Mouse (Mus musculus): Measurements from ENCODE around the gene Rusc2. TPM values are rescaled to one million over a fixed set of nuclear protein-coding genes. Genes with fewer than 3 reads are reported as not detected.
A peak's percentile ranks its signal among the peaks of the same experiment; 100 is the strongest.

Rusc2 gene
- polyA plus RNA-seq (2016; fragmentation: Nextera tagmentation; extraction: Ambion mirVana), result 8.0 and 14.3 TPM in 2 replicates

- Histone ChIP-seq H3K4me2 (peak within 1 kb of the TSS; percentile 85), H3K9me3 (no peaks in the 10 kb centered on the region), H3K27ac (no peak within 1 kb of the TSS), H3K36me3 (no peaks in the 10 kb centered on the region), H3K9ac (replicated peaks) (peak within 1 kb of the TSS; percentile 75), H3K4me3 (replicated peaks) (peak within 1 kb of the TSS; percentile 67), H3K4me1 (replicated peaks) (peaks cover 10% of the 10 kb centered on the region), H3K27me3 (peaks cover 27% of the 10 kb centered on the region)
- 1% methylated on average over 53 of the region's 63 CpGs for WGBS
- ATAC-seq (ENCODE audit: insufficient number of reproducible peaks, insufficient read depth, low FRiP score, low TSS enrichment, low read depth), result peak; percentile 85
Measured at GRCm38 (mm10) chr4:43381408-43382154, at the start of gene Rusc2. Rusc2 (plus strand) TSS chr4:43381979.

GRCm38 (mm10) chr4:43334771-43335170, 47.0 kb upstream of the Rusc2 start:
- no peaks in the 10 kb centered on the region for H3K36me3 ChIP-seq
- H3K4me3 ChIP-seq (replicated peaks), result no peak overlapping the region
- H3K27me3 ChIP-seq, result no peaks in the 10 kb centered on the region
- WGBS, result 68% methylated on average over 2 of the region's 2 CpGs
- H3K4me2 ChIP-seq, result no peak overlapping the region
- H3K9me3 ChIP-seq, result peaks cover 11% of the 10 kb centered on the region
- no peaks in the 10 kb centered on the region for H3K4me1 ChIP-seq (replicated peaks)
- no peak for ATAC-seq (ENCODE audit: insufficient number of reproducible peaks, insufficient read depth, low FRiP score, low TSS enrichment, low read depth)
- H3K27ac ChIP-seq, result no peak overlapping the region
- no peak overlapping the region for H3K9ac ChIP-seq (replicated peaks)

- no peaks in the 10 kb centered on the region for H3K36me3 ChIP-seq
- H3K27ac ChIP-seq, result no peak overlapping the region
- no peak for ATAC-seq (ENCODE audit: insufficient number of reproducible peaks, insufficient read depth, low FRiP score, low TSS enrichment, low read depth)
- H3K27me3 ChIP-seq, result no peaks in the 10 kb centered on the region
- H3K4me3 ChIP-seq (replicated peaks), result no peak overlapping the region
- H3K4me1 ChIP-seq (replicated peaks), result no peaks in the 10 kb centered on the region
- peaks cover 11% of the 10 kb centered on the region for H3K9me3 ChIP-seq
- no peak overlapping the region for H3K9ac ChIP-seq (replicated peaks)
- no peak overlapping the region for H3K4me2 ChIP-seq
Measured at GRCm38 (mm10) chr4:43336176-43336575, 45.6 kb upstream of the Rusc2 start.

- H3K4me1 ChIP-seq (replicated peaks), result no peaks in the 10 kb centered on the region
- no peak overlapping the region for H3K4me3 ChIP-seq (replicated peaks)
- H3K36me3 ChIP-seq, result no peaks in the 10 kb centered on the region
- peaks cover 11% of the 10 kb centered on the region for H3K9me3 ChIP-seq
- no peak for ATAC-seq (ENCODE audit: insufficient number of reproducible peaks, insufficient read depth, low FRiP score, low TSS enrichment, low read depth)
- H3K4me2 ChIP-seq, result no peak overlapping the region
- peaks cover 4% of the 10 kb centered on the region for H3K27me3 ChIP-seq
- H3K27ac ChIP-seq, result no peak overlapping the region
- no peak overlapping the region for H3K9ac ChIP-seq (replicated peaks)
- 58% methylated on average over 4 of the region's 4 CpGs for WGBS
Measured at GRCm38 (mm10) chr4:43340096-43340804, 41.5 kb upstream of the Rusc2 start.

- Histone ChIP-seq H3K4me3 (replicated peaks) (no peak overlapping the region), H3K27me3 (peaks cover 4% of the 10 kb centered on the region), H3K9ac (replicated peaks) (no peak overlapping the region), H3K9me3 (peaks cover 5% of the 10 kb centered on the region), H3K36me3 (no peaks in the 10 kb centered on the region), H3K4me2 (no peak overlapping the region), H3K27ac (no peak overlapping the region), H3K4me1 (replicated peaks) (no peaks in the 10 kb centered on the region)
- 84% methylated on average over 7 of the region's 7 CpGs for WGBS
- ATAC-seq (ENCODE audit: insufficient number of reproducible peaks, insufficient read depth, low FRiP score, low TSS enrichment, low read depth), result no peak
Measured at GRCm38 (mm10) chr4:43341276-43341891, 40.4 kb upstream of the Rusc2 start.

- 92% methylated on average over 10 of the region's 10 CpGs for WGBS
- H3K4me3 ChIP-seq (replicated peaks), result no peak overlapping the region
Measured at GRCm38 (mm10) chr4:43342443-43342842, 39.3 kb upstream of the Rusc2 start.

GRCm38 (mm10) chr4:43344932-43345331, 36.8 kb upstream of the Rusc2 start:
- H3K9ac ChIP-seq (replicated peaks), result no peak overlapping the region
- 78% methylated on average over 2 of the region's 2 CpGs for WGBS
- H3K4me3 ChIP-seq (replicated peaks), result no peak overlapping the region
- no peaks in the 10 kb centered on the region for H3K9me3 ChIP-seq
- no peak for ATAC-seq (ENCODE audit: insufficient number of reproducible peaks, insufficient read depth, low FRiP score, low TSS enrichment, low read depth)
- H3K4me1 ChIP-seq (replicated peaks), result no peaks in the 10 kb centered on the region
- H3K27me3 ChIP-seq, result peaks cover 6% of the 10 kb centered on the region
- no peak overlapping the region for H3K4me2 ChIP-seq
- no peaks in the 10 kb centered on the region for H3K36me3 ChIP-seq
- H3K27ac ChIP-seq, result no peak overlapping the region

More at GRCm38 (mm10) chr4:43342443-43342842, 39.3 kb upstream of the Rusc2 start:
- Histone ChIP-seq H3K4me1 (replicated peaks) (no peaks in the 10 kb centered on the region), H3K36me3 (no peaks in the 10 kb centered on the region), H3K27me3 (peaks cover 6% of the 10 kb centered on the region), H3K4me2 (no peak overlapping the region), H3K27ac (no peak overlapping the region), H3K9ac (replicated peaks) (no peak overlapping the region), H3K9me3 (no peaks in the 10 kb centered on the region)
- no peak for ATAC-seq (ENCODE audit: insufficient number of reproducible peaks, insufficient read depth, low FRiP score, low TSS enrichment, low read depth)

- 0 out of 2 replicates have a peak, but pooled peaks cover 6% of the 10 kb centered on the region for H3K9me3 ChIP-seq
- H3K27ac ChIP-seq, result no peak overlapping the region
- no peaks in the 10 kb centered on the region for H3K36me3 ChIP-seq
- no peak overlapping the region for H3K9ac ChIP-seq (replicated peaks)
- H3K4me1 ChIP-seq (replicated peaks), result no peaks in the 10 kb centered on the region
- no peak overlapping the region for H3K4me3 ChIP-seq (replicated peaks)
- no peak for ATAC-seq (ENCODE audit: insufficient number of reproducible peaks, insufficient read depth, low FRiP score, low TSS enrichment, low read depth)
- WGBS, result 93% methylated on average over 5 of the region's 5 CpGs
- 0 out of 2 replicates have a peak, but pooled peaks cover 3% of the 10 kb centered on the region for H3K27me3 ChIP-seq
- no peak overlapping the region for H3K4me2 ChIP-seq
Measured at GRCm38 (mm10) chr4:43349206-43349605, 32.6 kb upstream of the Rusc2 start.

GRCm38 (mm10) chr4:43350038-43350560, 31.7 kb upstream of the Rusc2 start:
- Histone ChIP-seq H3K27me3 (0 out of 2 replicates have a peak, but pooled peaks cover 3% of the 10 kb centered on the region), H3K4me2 (no peak overlapping the region), H3K9ac (replicated peaks) (no peak overlapping the region), H3K36me3 (no peaks in the 10 kb centered on the region), H3K4me1 (replicated peaks) (no peaks in the 10 kb centered on the region), H3K4me3 (replicated peaks) (no peak overlapping the region), H3K27ac (no peak overlapping the region), H3K9me3 (0 out of 2 replicates have a peak, but pooled peaks cover 6% of the 10 kb centered on the region)
- ATAC-seq (ENCODE audit: insufficient number of reproducible peaks, insufficient read depth, low FRiP score, low TSS enrichment, low read depth), result no peak
- WGBS, result 81% methylated on average over 6 of the region's 6 CpGs

GRCm38 (mm10) chr4:43353662-43354061, 28.1 kb upstream of the Rusc2 start:
- Histone ChIP-seq H3K27ac (no peak overlapping the region), H3K9ac (replicated peaks) (no peak overlapping the region), H3K4me2 (no peak overlapping the region), H3K4me3 (replicated peaks) (no peak overlapping the region), H3K27me3 (no peaks in the 10 kb centered on the region), H3K4me1 (replicated peaks) (no peaks in the 10 kb centered on the region), H3K36me3 (no peaks in the 10 kb centered on the region), H3K9me3 (0 out of 2 replicates have a peak, but pooled peaks cover 6% of the 10 kb centered on the region)
- no peak for ATAC-seq (ENCODE audit: insufficient number of reproducible peaks, insufficient read depth, low FRiP score, low TSS enrichment, low read depth)
- WGBS, result 81% methylated on average over 6 of the region's 6 CpGs
